Mouse (Mus musculus) spleen, adult 2 months (tissue): ENCODE results near the gene Shc4. TPM values are rescaled to one million over a fixed set of nuclear protein-coding genes. Genes with fewer than 3 reads are reported as not detected.

Source experiments
- DNase-seq, 2 experiments: peaks; one replicate each; pipeline versions ENCODE4 v3.0.0 to v3.0.0-alpha.2; 2012 to 2021; ENCODE audit warnings: low spot score in 2 of 2, low read depth in 1 of 2
- H3K27ac ChIP-seq: fragments of 200-500 bp; 2 replicates; pipeline ENCODE4 v1.5.1; 2012; ENCODE audit warnings: low read length, inconsistent platforms; ENCODE audit not compliant: insufficient read depth
- H3K27me3 ChIP-seq: fragments of 200-500 bp; 2 replicates; pipeline ENCODE4 v1.6.1; 2012; ENCODE audit warnings: mild to moderate bottlenecking, moderate library complexity, low read length, inconsistent platforms; ENCODE audit not compliant: control insufficient read depth, insufficient read depth
- H3K36me3 ChIP-seq: fragments of 200-500 bp; 2 replicates; pipeline ENCODE4 v1.6.1; 2012; ENCODE audit warnings: mild to moderate bottlenecking, low read length, inconsistent platforms; ENCODE audit not compliant: control insufficient read depth, insufficient read depth
- H3K4me1 ChIP-seq: fragments of 200-500 bp; 2 replicates; pipeline ENCODE4 v1.6.1; 2011; ENCODE audit warnings: inconsistent platforms; ENCODE audit not compliant: control insufficient read depth, insufficient read depth, insufficient read length
- H3K4me3 ChIP-seq: fragments of 200-500 bp; 2 replicates; pipeline ENCODE4 v1.5.1; 2011; ENCODE audit warnings: mild to moderate bottlenecking, inconsistent platforms; ENCODE audit not compliant: insufficient read depth, insufficient read length; ENCODE audit errors: extremely low read depth
- CTCF ChIP-seq: fragments of 200-500 bp; IDR thresholded peaks from 2 replicates; pipeline ENCODE4 v1.5.1; 2011; ENCODE audit warnings: mild to moderate bottlenecking, inconsistent platforms; ENCODE audit not compliant: insufficient read depth, insufficient read length, insufficient replicate concordance; ENCODE audit errors: extremely low read depth
- POLR2A ChIP-seq: fragments of 200-500 bp; IDR thresholded peaks from 2 replicates; pipeline ENCODE4 v1.6.1; 2011; ENCODE audit warnings: low read depth, low read length, inconsistent platforms
- WGBS: fragments of 180-500 bp; shearing (Covaris S2); methylation state at CpG from one replicate; pipeline ENCODE4 v1.1.7; 2018; 5-methylcytosine and 5-hydroxymethylcytosine counted together
- polyA plus RNA-seq: library from polyadenylated mRNA; depleted of rRNA; stranded (reverse); fragments of >200 nt; gene quantifications from 2 replicates; pipeline ENCODE4 v1.2.3, GENCODE M21; 2012; rRNA removed

Gene Shc4
- polyA plus RNA-seq, 1 experiment, result 0.23 TPM

- Histone ChIP-seq H3K4me1 (no peaks in the 10 kb centered on the region), H3K36me3 (peaks cover 30% of the 10 kb centered on the region), H3K4me3 (no peak overlapping the region), H3K27ac (no peak overlapping the region), H3K27me3 (no peaks in the 10 kb centered on the region)
- WGBS, result 57% methylated on average over 12 of the region's 12 CpGs
- no peak for TF ChIP-seq POLR2A
- no peak for TF ChIP-seq CTCF
- no peak for DNase-seq
These were observed 134.7 kb downstream of the Shc4 start for GRCm38 (mm10) chr2:125589287-125589686.

- WGBS, result 85% methylated on average over 5 of the region's 5 CpGs
- H3K27me3 ChIP-seq, result no peaks in the 10 kb centered on the region
- DNase-seq, result no peak
- H3K27ac ChIP-seq, result no peak overlapping the region
- TF ChIP-seq POLR2A (no peak), CTCF (no peak)
- H3K4me1 ChIP-seq, result no peaks in the 10 kb centered on the region
- peaks cover 34% of the 10 kb centered on the region for H3K36me3 ChIP-seq
- no peak overlapping the region for H3K4me3 ChIP-seq
These were observed 142.9 kb downstream of the Shc4 start for GRCm38 (mm10) chr2:125581081-125581480.

DNA sequence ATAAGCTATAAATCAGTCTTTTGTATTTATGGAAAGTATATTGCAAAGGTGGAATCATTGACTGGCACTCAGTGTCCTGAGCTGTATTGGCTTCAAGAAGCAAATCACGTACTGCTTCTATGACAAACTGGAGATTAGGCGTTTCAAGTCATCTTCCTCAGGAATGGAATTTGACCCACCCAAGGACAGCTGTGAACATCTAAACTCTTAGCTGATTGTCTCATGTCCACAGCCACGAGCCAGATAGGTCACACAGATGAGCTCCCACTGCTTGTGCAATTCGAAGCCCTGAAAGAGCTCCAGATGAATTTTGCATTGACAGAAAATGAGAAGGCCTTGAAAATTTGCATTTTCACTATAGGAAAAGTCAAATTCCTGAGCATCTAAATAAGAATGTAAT, 146.3 kb downstream of the Shc4 start:
- WGBS, result 91% methylated on average over 4 of the region's 4 CpGs
- Histone ChIP-seq H3K27me3 (no peaks in the 10 kb centered on the region), H3K27ac (no peak overlapping the region), H3K4me3 (no peak overlapping the region), H3K36me3 (peaks cover 26% of the 10 kb centered on the region), H3K4me1 (no peaks in the 10 kb centered on the region)
- no peak for DNase-seq
- TF ChIP-seq CTCF, result no peak
- no peak for TF ChIP-seq POLR2A

Other genes starting within 250 kb of the Shc4 start
- gene Gm9913, start 219.1 kb downstream of the Shc4 start, polyA plus RNA-seq, result 0.04 and 0.08 TPM in 2 replicates
- 3.1 and 3.5 TPM in 2 replicates for gene Fbn1, start 216.2 kb downstream of the Shc4 start, polyA plus RNA-seq
- gene Cep152, start 99.0 kb downstream of the Shc4 start, polyA plus RNA-seq, result 1.8 and 2.0 TPM in 2 replicates
- gene Eid1, start 51.1 kb downstream of the Shc4 start, polyA plus RNA-seq, result 12.7 and 15.3 TPM in 2 replicates
- gene Secisbp2l, start 58.7 kb upstream of the Shc4 start, polyA plus RNA-seq, result 7.7 and 8.5 TPM in 2 replicates
- gene Galk2, start 135.0 kb upstream of the Shc4 start, polyA plus RNA-seq, result 6.7 and 8.2 TPM in 2 replicates
- 2.0 and 2.1 TPM in 2 replicates for gene Cops2, start 135.0 kb upstream of the Shc4 start, polyA plus RNA-seq